Mouse (Mus musculus): ENCODE results near the gene C1qtnf1. TPM values are rescaled to one million over a fixed set of nuclear protein-coding genes. Genes with fewer than 3 reads are reported as not detected.
A peak's percentile ranks its signal among the peaks of the same experiment; 100 is the strongest.

C1qtnf1 gene
- polyA plus RNA-seq, 1 experiment = 10.5 TPM

- Histone ChIP-seq H3K4me3 (ENCODE audit: extremely low read depth, insufficient read depth, insufficient read length) (no peak overlapping the region), H3K27me3 (ENCODE audit: control insufficient read depth, insufficient read depth, low read length) (no peaks in the 10 kb centered on the region), H3K36me3 (ENCODE audit: control insufficient read depth, insufficient read depth, low read length) (no peaks in the 10 kb centered on the region), H3K27ac (ENCODE audit: insufficient read depth, low read length) (no peak overlapping the region), H3K4me1 (ENCODE audit: control insufficient read depth, insufficient read depth, insufficient read length) (no peaks in the 10 kb centered on the region)
- WGBS = 9% methylated on average over 12 of the region's 12 CpGs
- TF ChIP-seq CTCF (IDR thresholded peaks at IDR 0.05; ENCODE audit: extremely low read depth, insufficient read depth, insufficient read length, insufficient replicate concordance) = no peak
- TF ChIP-seq POLR2A (IDR thresholded peaks at IDR 0.05; ENCODE audit: low read depth, low read length) = no peak
- DNase-seq (ENCODE audit: low read depth in 1 of 2, low spot score in 2 of 2) = no peak
Measured at GRCm38 (mm10) chr11:118470234-118470966, 42.4 kb downstream of the C1qtnf1 start.

- TF ChIP-seq POLR2A (IDR thresholded peaks at IDR 0.05; ENCODE audit: low read depth, low read length) = no peak
- no peak for TF ChIP-seq CTCF (IDR thresholded peaks at IDR 0.05; ENCODE audit: extremely low read depth, insufficient read depth, insufficient read length, insufficient replicate concordance)
- H3K36me3 ChIP-seq (ENCODE audit: control insufficient read depth, insufficient read depth, low read length) = no peaks in the 10 kb centered on the region
- no peak overlapping the region for H3K27ac ChIP-seq (ENCODE audit: insufficient read depth, low read length)
- no peaks in the 10 kb centered on the region for H3K27me3 ChIP-seq (ENCODE audit: control insufficient read depth, insufficient read depth, low read length)
- no peak for DNase-seq (ENCODE audit: low read depth in 1 of 2, low spot score in 2 of 2)
- no peak overlapping the region for H3K4me3 ChIP-seq (ENCODE audit: extremely low read depth, insufficient read depth, insufficient read length)
- WGBS = 93% methylated on average over 13 of the region's 13 CpGs
- no peaks in the 10 kb centered on the region for H3K4me1 ChIP-seq (ENCODE audit: control insufficient read depth, insufficient read depth, insufficient read length)
Measured at GRCm38 (mm10) chr11:118471676-118472075, 43.7 kb downstream of the C1qtnf1 start.

- Histone ChIP-seq H3K4me1 (ENCODE audit: control insufficient read depth, insufficient read depth, insufficient read length) (no peaks in the 10 kb centered on the region), H3K4me3 (ENCODE audit: extremely low read depth, insufficient read depth, insufficient read length) (no peak overlapping the region), H3K27me3 (ENCODE audit: control insufficient read depth, insufficient read depth, low read length) (no peaks in the 10 kb centered on the region), H3K36me3 (ENCODE audit: control insufficient read depth, insufficient read depth, low read length) (no peaks in the 10 kb centered on the region), H3K27ac (ENCODE audit: insufficient read depth, low read length) (no peak overlapping the region)
- no peak for DNase-seq (ENCODE audit: low read depth in 1 of 2, low spot score in 2 of 2)
- whole genome bisulfite sequencing = 73% methylated on average over 1 of the region's 1 CpGs
- no peak for TF ChIP-seq POLR2A (IDR thresholded peaks at IDR 0.05; ENCODE audit: low read depth, low read length)
Measured at GRCm38 (mm10) chr11:118473161-118473560, 45.2 kb downstream of the C1qtnf1 start.

GRCm38 (mm10) chr11:118473842-118474500 lies 46.0 kb downstream of the C1qtnf1 start:
- Histone ChIP-seq H3K27ac (ENCODE audit: insufficient read depth, low read length) (no peak overlapping the region), H3K36me3 (ENCODE audit: control insufficient read depth, insufficient read depth, low read length) (no peaks in the 10 kb centered on the region), H3K4me3 (ENCODE audit: extremely low read depth, insufficient read depth, insufficient read length) (no peak overlapping the region), H3K27me3 (ENCODE audit: control insufficient read depth, insufficient read depth, low read length) (no peaks in the 10 kb centered on the region), H3K4me1 (ENCODE audit: control insufficient read depth, insufficient read depth, insufficient read length) (no peaks in the 10 kb centered on the region)
- no peak for DNase-seq (ENCODE audit: low read depth in 1 of 2, low spot score in 2 of 2)
- TF ChIP-seq CTCF (IDR thresholded peaks at IDR 0.05; ENCODE audit: extremely low read depth, insufficient read depth, insufficient read length, insufficient replicate concordance) (no peak), POLR2A (IDR thresholded peaks at IDR 0.05; ENCODE audit: low read depth, low read length) (no peak)
- 49% methylated on average over 6 of the region's 6 CpGs for WGBS

GRCm38 (mm10) chr11:118475496-118476083 lies 47.6 kb downstream of the C1qtnf1 start:
- Histone ChIP-seq H3K4me3 (ENCODE audit: extremely low read depth, insufficient read depth, insufficient read length) (no peak overlapping the region), H3K4me1 (ENCODE audit: control insufficient read depth, insufficient read depth, insufficient read length) (no peaks in the 10 kb centered on the region), H3K36me3 (ENCODE audit: control insufficient read depth, insufficient read depth, low read length) (peaks cover 2% of the 10 kb centered on the region; the same call in 1 of the 2 replicates), H3K27ac (ENCODE audit: insufficient read depth, low read length) (no peak overlapping the region), H3K27me3 (ENCODE audit: control insufficient read depth, insufficient read depth, low read length) (no peaks in the 10 kb centered on the region)
- WGBS = 95% methylated on average over 7 of the region's 7 CpGs
- no peak for DNase-seq (ENCODE audit: low read depth in 1 of 2, low spot score in 2 of 2)
- no peak for TF ChIP-seq POLR2A (IDR thresholded peaks at IDR 0.05; ENCODE audit: low read depth, low read length)
- TF ChIP-seq CTCF (IDR thresholded peaks at IDR 0.05; ENCODE audit: extremely low read depth, insufficient read depth, insufficient read length, insufficient replicate concordance) = no peak

GRCm38 (mm10) chr11:118476396-118477373 lies 48.7 kb downstream of the C1qtnf1 start, which contains the start of gene Engase:
TSS of gene Engase (plus strand) at chr11:118476829.
- Histone ChIP-seq H3K36me3 (ENCODE audit: control insufficient read depth, insufficient read depth, low read length) (peaks cover 2% of the 10 kb centered on the region; the same call in 1 of the 2 replicates), H3K27ac (ENCODE audit: insufficient read depth, low read length) (0 out of 2 replicates have a peak within 1 kb of the TSS, but pooled peaks have one; percentile 28), H3K4me3 (ENCODE audit: extremely low read depth, insufficient read depth, insufficient read length) (peak within 1 kb of the TSS; percentile 83), H3K27me3 (ENCODE audit: control insufficient read depth, insufficient read depth, low read length) (no peaks in the 10 kb centered on the region), H3K4me1 (ENCODE audit: control insufficient read depth, insufficient read depth, insufficient read length) (no peaks in the 10 kb centered on the region)
- TF ChIP-seq POLR2A (IDR thresholded peaks at IDR 0.05; ENCODE audit: low read depth, low read length) (peak; percentile 81), CTCF (IDR thresholded peaks at IDR 0.05; ENCODE audit: extremely low read depth, insufficient read depth, insufficient read length, insufficient replicate concordance) (no peak)
- DNase-seq (ENCODE audit: low read depth in 1 of 2, low spot score in 2 of 2) = peak; percentile 77 to 94
- 1% methylated on average over 57 of the region's 57 CpGs for WGBS

Measured in spleen, adult 2 months (tissue).